Mouse (Mus musculus) olfactory bulb, adult 2 months (tissue): ENCODE measurements around the gene Arhgap45.

Experiments used
- CTCF ChIP-seq: fragments of 200-500 bp; IDR thresholded peaks from 2 replicates; pipeline ENCODE4 v1.5.1; 2012; ENCODE audit warnings: low read depth, mild to moderate bottlenecking, low read length, moderate library complexity; ENCODE audit not compliant: insufficient read depth
- POLR2A ChIP-seq: fragments of 200-500 bp; IDR thresholded peaks from 2 replicates; pipeline ENCODE4 v1.6.1; 2012; ENCODE audit warnings: mild to moderate bottlenecking, low read depth, low read length, moderate library complexity; ENCODE audit not compliant: insufficient read depth

GRCm38 (mm10) chr10:80030736-80031135 lies 14.3 kb downstream of the Arhgap45 start:
- TF ChIP-seq POLR2A (no peak), CTCF (no peak)
